In the genomic region with DNA sequence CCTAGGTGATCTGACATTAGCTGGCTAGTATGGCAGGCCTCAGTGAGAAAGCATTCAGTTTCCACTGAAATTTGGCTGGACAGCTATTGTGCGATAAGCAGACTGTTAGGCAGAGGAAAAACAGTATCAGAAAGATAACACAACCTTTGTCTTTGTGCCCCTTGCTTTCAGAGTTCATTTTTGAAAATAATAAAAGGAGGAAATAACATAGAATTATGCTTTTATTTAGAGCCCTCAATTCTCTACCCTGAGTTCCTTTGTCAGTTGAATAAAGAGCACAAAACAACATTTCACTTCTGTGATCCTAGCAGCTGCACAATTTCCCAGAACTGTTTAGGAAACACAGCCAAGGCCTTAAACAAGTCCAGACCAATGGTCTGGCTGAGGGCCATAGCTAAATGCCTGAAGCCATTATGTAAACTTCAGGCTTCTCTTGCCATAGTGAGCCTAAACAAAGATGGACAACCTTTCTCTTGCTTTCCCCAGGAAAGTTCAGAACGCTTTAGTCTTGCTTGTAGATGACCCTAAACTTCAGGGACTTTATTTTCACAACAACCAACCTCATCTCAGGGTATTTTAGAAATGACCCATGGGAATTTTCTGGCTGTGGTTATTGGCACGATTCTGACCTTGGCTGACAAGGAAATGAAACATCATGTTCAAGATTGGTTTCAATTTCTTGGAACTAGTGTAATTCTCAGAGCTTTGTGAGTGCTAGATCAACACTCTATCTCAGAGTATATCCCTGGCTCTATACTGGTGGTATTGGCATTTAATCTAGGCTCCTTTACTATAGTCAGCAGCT, we compare ENCODE assay signal across 9 mouse cellular contexts. TPM values are rescaled to one million over a fixed set of nuclear protein-coding genes. Genes with fewer than 3 reads are reported as not detected.
A peak's percentile ranks its signal among the peaks of the same experiment; 100 is the strongest.
DNase-seq lines count a peak whose midpoint lies in the region.
"Had no signal": no experiment of that assay in that cellular context is flagged by ENCODE, and none has a peak within 500 bp of the region (broad histone marks: within the 10 kb centered on the region; RNA-seq: fewer than 3 reads in every experiment).

No protein-coding gene starts in this region.

- DNase-seq in cerebellum, postnatal 14 days: peak; percentile 18 to 19
- DNase-seq in cerebellum, adult 11 months: no peak
- DNase-seq in MEL-GATA-1-ER (ENCODE audit: extremely low read depth, low read depth): peak; percentile 73
- DNase-seq in gastrocnemius, postnatal 14 days: peak; percentile 68
- peak; percentile 79 to 87 for DNase-seq in kidney, adult 8-10 months
- peak; percentile 94 for DNase-seq in lung, postnatal 36 days
- no peak for DNase-seq in cerebellum, postnatal 36 days
- no peak for DNase-seq in embryo, embryonic 10 days (ENCODE audit: low spot score)

- intact Hi-C loops in gastrocnemius, postnatal 14 days (cut with DNase I; ENCODE audit: low total_unique reads): no loop called here

RNA-seq across cellular contexts. Expression of a gene that starts 45.3 kb away (rescaled TPM):
- not detected for total RNA-seq in gastrocnemius, postnatal 14 days (2021)
- total RNA-seq: layer of hippocampus, postnatal 14 days had no signal

RNA-seq across cellular contexts. Expression of a gene that starts 49.6 kb away (rescaled TPM):
- total RNA-seq in gastrocnemius, postnatal 14 days (2021): 10 to 100 TPM; 42.2 to 57.2 TPM

Comparison
In these comparisons a context has a peak if more than half of its experiments do, and no peak if none do; other contexts are left out.
1. DNase-seq: peak in cerebellum, postnatal 14 days (2 of 2), MEL-GATA-1-ER (single experiment), gastrocnemius, postnatal 14 days (single experiment), kidney, adult 8-10 months (2 of 2) and lung, postnatal 36 days (single experiment); none in cerebellum, adult 11 months (single experiment), cerebellum, postnatal 36 days (0 of 2) and embryo, embryonic 10 days (single experiment).